Mouse (Mus musculus): ENCODE measurements around the gene Rela. TPM values are rescaled to one million over a fixed set of nuclear protein-coding genes. Genes with fewer than 3 reads are reported as not detected.
A peak's percentile ranks its signal among the peaks of the same experiment; 100 is the strongest.

Gene Rela
- polyA plus RNA-seq, 1 experiment from 2014 or later, result 36.8 TPM

DNA sequence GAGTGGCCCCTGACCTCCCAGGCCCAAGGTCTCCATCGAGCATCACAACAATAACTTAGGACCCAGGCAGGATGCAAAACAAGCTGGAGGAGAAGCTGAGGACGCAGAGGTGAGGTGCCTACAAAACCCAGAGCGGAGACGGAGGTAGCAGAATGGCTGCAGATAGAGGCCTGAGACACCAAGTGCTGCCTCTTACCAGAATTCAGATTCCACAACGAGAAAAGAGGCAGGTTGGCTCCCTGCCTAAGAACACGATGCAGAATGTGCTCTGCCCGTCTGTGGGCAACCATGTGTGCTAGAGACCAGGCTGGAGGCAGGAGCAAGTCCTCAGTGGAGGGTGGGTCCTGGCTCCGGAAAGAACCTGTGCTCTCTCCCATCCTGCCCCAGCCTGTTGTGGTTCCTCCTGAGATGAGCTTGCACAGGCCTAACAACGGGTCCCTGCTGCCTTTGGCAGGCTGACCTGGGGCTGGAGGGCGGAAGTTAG, 55.7 kb downstream of the Rela start:
- Histone ChIP-seq H3K9me3 (no peaks in the 10 kb centered on the region), H3K36me3 (replicated peaks) (peaks cover 78% of the 10 kb centered on the region), H3K27me3 (replicated peaks; ENCODE audit: low read depth, poor library complexity, severe bottlenecking) (peaks cover 10% of the 10 kb centered on the region), H3K27ac (replicated peaks) (peak overlapping the region; percentile 82), H3K4me3 (peak overlapping the region; percentile 97), H3K4me1 (peaks cover 62% of the 10 kb centered on the region)
- no peak for DNase-seq (ENCODE audit: low spot score)
- 73% methylated on average over 10 of the region's 10 CpGs for WGBS

DNA sequence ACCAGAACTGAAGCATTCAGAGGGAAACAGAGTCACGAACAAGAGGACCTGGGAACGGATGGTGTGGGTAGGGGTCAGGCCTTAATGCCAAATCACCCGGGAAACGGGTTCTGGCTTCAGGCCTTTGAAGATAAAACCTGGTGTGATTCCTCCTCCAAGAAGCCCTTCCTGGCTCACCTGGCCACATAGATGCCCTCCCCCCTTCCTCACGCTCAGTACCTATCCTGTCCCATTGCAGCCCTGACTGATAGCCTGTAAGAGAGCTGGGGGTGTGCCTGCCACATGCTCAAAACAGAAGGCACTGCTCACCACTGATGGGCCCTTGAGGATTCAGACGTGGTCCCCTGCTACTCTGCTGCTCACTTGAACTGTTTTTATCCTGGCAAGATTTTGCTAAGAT, 56.5 kb downstream of the Rela start:
- Histone ChIP-seq H3K27ac (replicated peaks) (no peak overlapping the region), H3K36me3 (replicated peaks) (peaks cover 87% of the 10 kb centered on the region)

DNA sequence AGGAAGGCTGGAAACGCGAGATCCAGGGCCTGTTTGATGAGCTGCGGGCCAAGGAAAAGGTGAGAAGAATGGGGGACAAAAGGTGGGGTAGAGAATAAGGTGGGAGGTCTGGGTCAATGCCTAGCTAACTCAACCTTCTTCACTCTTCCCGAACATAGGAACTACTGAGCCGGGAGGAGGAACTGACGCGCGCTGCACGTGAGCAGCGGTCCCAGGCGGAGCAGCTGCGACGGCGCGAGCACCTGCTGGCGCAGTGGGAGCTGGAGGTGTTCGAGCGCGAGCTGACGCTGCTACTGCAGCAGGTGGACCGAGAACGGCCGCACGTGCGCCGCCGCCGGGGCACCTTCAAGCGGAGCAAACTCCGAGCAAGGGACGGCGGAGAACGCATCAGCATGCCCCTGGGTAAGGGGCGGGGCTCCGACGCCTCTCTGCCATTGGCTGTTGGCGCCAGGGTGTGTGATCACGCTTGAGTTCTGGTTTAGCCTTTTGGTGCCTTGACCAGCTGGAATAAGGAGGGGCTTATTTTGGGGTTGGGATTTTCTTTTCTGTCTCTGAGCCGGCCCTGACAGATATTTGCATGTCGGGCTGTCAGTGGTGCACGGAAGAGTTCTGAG, 58.7 kb downstream of the Rela start:
- no peak overlapping the region for H3K27ac ChIP-seq (replicated peaks)
- H3K27me3 ChIP-seq (replicated peaks; ENCODE audit: low read depth, poor library complexity, severe bottlenecking), result peaks cover 10% of the 10 kb centered on the region
- no peaks in the 10 kb centered on the region for H3K9me3 ChIP-seq
- peaks cover 100% of the 10 kb centered on the region for H3K36me3 ChIP-seq (replicated peaks)
- WGBS, result 15% methylated on average over 41 of the region's 41 CpGs
- H3K4me3 ChIP-seq, result peak overlapping the region; percentile 50
- peak; percentile 70 for DNase-seq (ENCODE audit: low spot score)
- peaks cover 47% of the 10 kb centered on the region for H3K4me1 ChIP-seq

More for the DNA sequence above, 56.5 kb downstream of the Rela start:
- H3K9me3 ChIP-seq, result no peaks in the 10 kb centered on the region
- 84% methylated on average over 6 of the region's 6 CpGs for WGBS
- DNase-seq (ENCODE audit: low spot score), result no peak
- peaks cover 59% of the 10 kb centered on the region for H3K4me1 ChIP-seq
- peak overlapping the region; percentile 97; the same call in 1 of the 2 replicates for H3K4me3 ChIP-seq
- peaks cover 10% of the 10 kb centered on the region for H3K27me3 ChIP-seq (replicated peaks; ENCODE audit: low read depth, poor library complexity, severe bottlenecking)

Small RNAs within 50 kb of the gene (microRNA-seq; reads per million reads assigned to microRNA genes)
- not detected for gene Mir6987

Other genes with a start within 250 kb of the Rela start
- gene Sart1, start 248.8 kb upstream of the Rela start, polyA plus RNA-seq (2016; fragmentation: Nextera tagmentation; extraction: Ambion mirVana), result 89.4 and 96.6 TPM in 2 replicates
- 0.28 and 0.72 TPM in 2 replicates for gene Tsga10ip, start 235.0 kb upstream of the Rela start, polyA plus RNA-seq (2016; fragmentation: Nextera tagmentation; extraction: Ambion mirVana)
- 222 and 242 TPM in 2 replicates for gene Drap1, start 212.5 kb upstream of the Rela start, polyA plus RNA-seq (2016; fragmentation: Nextera tagmentation; extraction: Ambion mirVana)
- 49.5 and 55.0 TPM in 2 replicates for gene AI837181, start 212.3 kb upstream of the Rela start, polyA plus RNA-seq (2016; fragmentation: Nextera tagmentation; extraction: Ambion mirVana)
- gene Fosl1, start 189.9 kb upstream of the Rela start, polyA plus RNA-seq (2016; fragmentation: Nextera tagmentation; extraction: Ambion mirVana), result not detected in 2 replicates
- 6.2 and 7.4 TPM in 2 replicates for gene Ccdc85b, start 179.6 kb upstream of the Rela start, polyA plus RNA-seq (2016; fragmentation: Nextera tagmentation; extraction: Ambion mirVana)
- gene Fibp, start 176.9 kb upstream of the Rela start, polyA plus RNA-seq (2016; fragmentation: Nextera tagmentation; extraction: Ambion mirVana), result 101 and 109 TPM in 2 replicates
- 1.1 and 1.5 TPM in 2 replicates for gene Ctsw, start 169.0 kb upstream of the Rela start, polyA plus RNA-seq (2016; fragmentation: Nextera tagmentation; extraction: Ambion mirVana)
- 75.8 and 80.6 TPM in 2 replicates for gene Efemp2, start 163.5 kb upstream of the Rela start, polyA plus RNA-seq (2016; fragmentation: Nextera tagmentation; extraction: Ambion mirVana)
- 41.1 and 45.1 TPM in 2 replicates for gene Mus81, start 149.1 kb upstream of the Rela start, polyA plus RNA-seq (2016; fragmentation: Nextera tagmentation; extraction: Ambion mirVana)
- gene Cfl1, start 147.0 kb upstream of the Rela start, polyA plus RNA-seq (2016; fragmentation: Nextera tagmentation; extraction: Ambion mirVana), result 3,028 and 3,069 TPM in 2 replicates
- not detected in 2 replicates for gene 1700020D05Rik, start 133.7 kb upstream of the Rela start, polyA plus RNA-seq (2016; fragmentation: Nextera tagmentation; extraction: Ambion mirVana)
- gene Snx32, start 126.9 kb upstream of the Rela start, polyA plus RNA-seq (2016; fragmentation: Nextera tagmentation; extraction: Ambion mirVana), result 6.3 and 8.4 TPM in 2 replicates
- 0.83 and 1.3 TPM in 2 replicates for gene Ovol1, start 76.8 kb upstream of the Rela start, polyA plus RNA-seq (2016; fragmentation: Nextera tagmentation; extraction: Ambion mirVana)
- gene Ap5b1, start 69.5 kb upstream of the Rela start, polyA plus RNA-seq (2016; fragmentation: Nextera tagmentation; extraction: Ambion mirVana), result 2.1 and 2.6 TPM in 2 replicates
- 174 and 177 TPM in 2 replicates for gene Rnaseh2c, start 35.6 kb upstream of the Rela start, polyA plus RNA-seq (2016; fragmentation: Nextera tagmentation; extraction: Ambion mirVana)
- 59.7 and 60.7 TPM in 2 replicates for gene Kat5, start 27.2 kb upstream of the Rela start, polyA plus RNA-seq (2016; fragmentation: Nextera tagmentation; extraction: Ambion mirVana)
- gene Sipa1, start 26.2 kb downstream of the Rela start, polyA plus RNA-seq (2016; fragmentation: Nextera tagmentation; extraction: Ambion mirVana), result 28.7 and 31.2 TPM in 2 replicates
- gene Map3k11, start 51.3 kb downstream of the Rela start, polyA plus RNA-seq (2016; fragmentation: Nextera tagmentation; extraction: Ambion mirVana), result 32.1 and 34.0 TPM in 2 replicates
- 30.3 and 30.6 TPM in 2 replicates for gene Pcnx3, start 51.4 kb downstream of the Rela start, polyA plus RNA-seq (2016; fragmentation: Nextera tagmentation; extraction: Ambion mirVana)
- 0.19 and 0.23 TPM in 2 replicates for gene Kcnk7, start 66.9 kb downstream of the Rela start, polyA plus RNA-seq (2016; fragmentation: Nextera tagmentation; extraction: Ambion mirVana)
- 7.9 and 8.0 TPM in 2 replicates for gene Ehbp1l1, start 88.8 kb downstream of the Rela start, polyA plus RNA-seq (2016; fragmentation: Nextera tagmentation; extraction: Ambion mirVana)
- gene Fam89b, start 92.2 kb downstream of the Rela start, polyA plus RNA-seq (2016; fragmentation: Nextera tagmentation; extraction: Ambion mirVana), result 147 and 151 TPM in 2 replicates
- gene Ltbp3, start 103.4 kb downstream of the Rela start, polyA plus RNA-seq (2016; fragmentation: Nextera tagmentation; extraction: Ambion mirVana), result 3.4 and 3.5 TPM in 2 replicates
- 72.0 and 74.9 TPM in 2 replicates for gene Scyl1, start 133.9 kb downstream of the Rela start, polyA plus RNA-seq (2016; fragmentation: Nextera tagmentation; extraction: Ambion mirVana)
- gene Frmd8, start 237.8 kb downstream of the Rela start, polyA plus RNA-seq (2016; fragmentation: Nextera tagmentation; extraction: Ambion mirVana), result 44.6 and 45.4 TPM in 2 replicates
- 2.5 and 2.9 TPM in 2 replicates for gene Slc25a45, start 240.3 kb downstream of the Rela start, polyA plus RNA-seq (2016; fragmentation: Nextera tagmentation; extraction: Ambion mirVana)